In the genomic region with DNA sequence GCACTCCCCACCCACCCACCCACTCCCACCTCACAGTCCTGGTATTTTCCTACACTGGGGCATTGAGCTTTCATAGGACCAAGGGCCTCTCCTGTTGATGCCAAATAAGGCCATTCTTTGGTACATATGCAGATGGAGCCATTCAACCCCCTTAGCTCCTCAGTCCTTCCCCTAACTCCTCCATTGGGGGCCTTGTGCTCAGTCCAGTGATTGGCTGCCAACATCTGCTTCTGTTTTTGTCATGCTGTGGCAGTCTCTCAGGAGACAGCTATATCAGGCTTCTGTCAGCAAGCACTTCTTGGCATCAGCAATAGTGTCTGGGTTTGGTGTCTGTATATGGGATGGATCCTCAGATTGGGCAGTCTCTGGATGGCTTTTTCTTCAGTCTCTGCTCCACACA, we compare ENCODE assay signal across 23 mouse cellular contexts. TPM values are rescaled to one million over a fixed set of nuclear protein-coding genes. Genes with fewer than 3 reads are reported as not detected.
DNase-seq lines count a peak whose midpoint lies in the region; ATAC-seq lines count a peak whose summit lies in the region.
"Had no signal": no experiment of that assay in that cellular context is flagged by ENCODE, and none has a peak within 500 bp of the region (broad histone marks: within the 10 kb centered on the region; RNA-seq: fewer than 3 reads in every experiment).

No protein-coding gene starts in this region.

- no peak overlapping the region for H3K4me3 ChIP-seq in hindbrain, embryonic 14.5 days (replicated peaks; ENCODE audit: low read length)
- no peak overlapping the region for H3K4me3 ChIP-seq in hindbrain, embryonic 11.5 days (ENCODE audit: low read depth, low read length)
- no peak overlapping the region for H3K4me3 ChIP-seq in heart, embryonic 14.5 days (ENCODE audit: control insufficient read depth in 1 of 2, insufficient read depth in 1 of 2, low read depth in 1 of 2, low read length in 2 of 2)
- no peak overlapping the region for H3K4me3 ChIP-seq in kidney, embryonic 14.5 days (ENCODE audit: low read length)
- H3K4me3 ChIP-seq: embryonic facial prominence, embryonic 12.5 days; liver, embryonic 12.5 days had no signal

- no peaks in the 10 kb centered on the region for H3K27me3 ChIP-seq in hindbrain, embryonic 14.5 days (ENCODE audit: control insufficient read depth, insufficient read depth, low read length)
- H3K27me3 ChIP-seq in hindbrain, embryonic 11.5 days (ENCODE audit: control insufficient read depth, insufficient read depth, low read length) = no peaks in the 10 kb centered on the region
- H3K27me3 ChIP-seq in heart, embryonic 14.5 days (ENCODE audit: control insufficient read depth, insufficient read depth, low read length) = no peaks in the 10 kb centered on the region
- no peaks in the 10 kb centered on the region for H3K27me3 ChIP-seq in kidney, embryonic 14.5 days (ENCODE audit: control insufficient read depth, insufficient read depth, low read length)
- H3K27me3 ChIP-seq: embryonic facial prominence, embryonic 12.5 days; liver, embryonic 12.5 days had no signal

- H3K9ac ChIP-seq in hindbrain, embryonic 14.5 days = no peak overlapping the region
- no peak overlapping the region for H3K9ac ChIP-seq in hindbrain, embryonic 11.5 days (ENCODE audit: low read depth, low read length)
- H3K9ac ChIP-seq in heart, embryonic 14.5 days (ENCODE audit: low read length) = no peak overlapping the region
- no peak overlapping the region for H3K9ac ChIP-seq in kidney, embryonic 14.5 days (ENCODE audit: low read depth, low read length)
- H3K9ac ChIP-seq: embryonic facial prominence, embryonic 12.5 days; liver, embryonic 12.5 days had no signal

- DNase-seq in gastrocnemius, adult 18-20 months (ENCODE audit: low spot score) = peak; percentile 36
- DNase-seq in gastrocnemius, postnatal 10 days = no peak
- no peak for DNase-seq in hindbrain, embryonic 14.5 days (ENCODE audit: low spot score)
- DNase-seq in hindbrain, embryonic 11.5 days (ENCODE audit: low spot score) = no peak
- DNase-seq in ES-CJ7 (ENCODE audit: low read depth, low spot score) = peak; percentile 47
- no peak for DNase-seq in left cerebral cortex, adult 18-20 months (ENCODE audit: low spot score in 2 of 2)
- DNase-seq: adrenal gland, postnatal 25 days; cerebellum, adult 9-10 months; lung, postnatal 10 days; right cerebral cortex, postnatal 14 days had no signal

- H3K9me3 ChIP-seq in hindbrain, embryonic 14.5 days (ENCODE audit: control insufficient read depth, low read length) = no peaks in the 10 kb centered on the region
- no peaks in the 10 kb centered on the region for H3K9me3 ChIP-seq in hindbrain, embryonic 11.5 days (ENCODE audit: control insufficient read depth, low read length)
- H3K9me3 ChIP-seq in heart, embryonic 14.5 days (ENCODE audit: control insufficient read depth, low read length) = no peaks in the 10 kb centered on the region
- no peaks in the 10 kb centered on the region for H3K9me3 ChIP-seq in kidney, embryonic 14.5 days (ENCODE audit: control insufficient read depth, low read length)
- H3K9me3 ChIP-seq: embryonic facial prominence, embryonic 12.5 days; liver, embryonic 12.5 days had no signal

- no peak overlapping the region for H3K4me2 ChIP-seq in hindbrain, embryonic 14.5 days (replicated peaks)
- no peak overlapping the region for H3K4me2 ChIP-seq in hindbrain, embryonic 11.5 days (replicated peaks; ENCODE audit: low read depth, low read length)
- H3K4me2 ChIP-seq in heart, embryonic 14.5 days (ENCODE audit: low read length) = no peak overlapping the region
- no peak overlapping the region for H3K4me2 ChIP-seq in kidney, embryonic 14.5 days (replicated peaks; ENCODE audit: low read depth, low read length)
- H3K4me2 ChIP-seq: embryonic facial prominence, embryonic 12.5 days; liver, embryonic 12.5 days had no signal

- no peak overlapping the region for H3K27ac ChIP-seq in hindbrain, embryonic 14.5 days
- no peak overlapping the region for H3K27ac ChIP-seq in hindbrain, embryonic 11.5 days (ENCODE audit: low read depth, low read length)
- peak overlapping the region in 1 of 2 experiments; percentile 53; a peak in 1 of 4 replicates for H3K27ac ChIP-seq in heart, embryonic 14.5 days (replicated peaks in 1 of 2; ENCODE audit: control insufficient read depth in 1 of 2, insufficient read depth in 1 of 2, low read depth in 2 of 2, low read length in 2 of 2)
- H3K27ac ChIP-seq in kidney, embryonic 14.5 days (ENCODE audit: low read depth, low read length) = no peak overlapping the region
- H3K27ac ChIP-seq: embryonic facial prominence, embryonic 12.5 days; liver, embryonic 12.5 days; stomach, postnatal 0 days had no signal

- peak; percentile 69; the same call in 1 of the 2 replicates for ATAC-seq in hindbrain, embryonic 14.5 days (ENCODE audit: low FRiP score)
- ATAC-seq in hindbrain, embryonic 11.5 days (ENCODE audit: low FRiP score) = no peak
- ATAC-seq in heart, embryonic 14.5 days (ENCODE audit: insufficient number of reproducible peaks, insufficient read depth, low FRiP score, low read depth) = peak; percentile 64; the same call in 1 of the 2 replicates
- ATAC-seq in kidney, embryonic 14.5 days (ENCODE audit: low FRiP score, low TSS enrichment) = no peak
- ATAC-seq: activated CD4-positive, CD25-positive, alpha-beta regulatory T cell, adult 4 months; inflammation-experienced regulatory T-cells, adult 6 months; liver, embryonic 12.5 days had no signal

- H3K36me3 ChIP-seq in hindbrain, embryonic 14.5 days (replicated peaks; ENCODE audit: control insufficient read depth, insufficient read depth) = no peaks in the 10 kb centered on the region
- no peaks in the 10 kb centered on the region for H3K36me3 ChIP-seq in hindbrain, embryonic 11.5 days (ENCODE audit: control insufficient read depth, insufficient read depth, low read length)
- no peaks in the 10 kb centered on the region for H3K36me3 ChIP-seq in heart, embryonic 14.5 days (ENCODE audit: control insufficient read depth, insufficient read depth, low read length)
- H3K36me3 ChIP-seq in kidney, embryonic 14.5 days (ENCODE audit: control insufficient read depth, insufficient read depth, low read length) = no peaks in the 10 kb centered on the region
- H3K36me3 ChIP-seq: embryonic facial prominence, embryonic 12.5 days; liver, embryonic 12.5 days had no signal

- H3K4me1 ChIP-seq in hindbrain, embryonic 14.5 days (replicated peaks; ENCODE audit: control insufficient read depth, insufficient read depth, low read length) = no peaks in the 10 kb centered on the region
- no peaks in the 10 kb centered on the region for H3K4me1 ChIP-seq in hindbrain, embryonic 11.5 days (replicated peaks; ENCODE audit: control insufficient read depth, insufficient read depth, low read length)
- peaks cover 3 to 4% of the 10 kb centered on the region in 2 experiments; a peak in 2 of 4 replicates for H3K4me1 ChIP-seq in heart, embryonic 14.5 days (ENCODE audit: control insufficient read depth in 2 of 2, insufficient read depth in 2 of 2, low read length in 2 of 2)
- no peaks in the 10 kb centered on the region for H3K4me1 ChIP-seq in kidney, embryonic 14.5 days (ENCODE audit: control insufficient read depth, insufficient read depth, low read length)
- H3K4me1 ChIP-seq: embryonic facial prominence, embryonic 12.5 days; liver, embryonic 12.5 days had no signal

RNA-seq across cellular contexts. Expression of gene Cst3, which starts 9.2 kb away (rescaled TPM):
- 100 to 1,000 TPM; 596 to 649 TPM for total RNA-seq in gastrocnemius, adult 18-20 months (2021)
- 100 to 1,000 TPM; 442 to 445 TPM for total RNA-seq in gastrocnemius, postnatal 10 days (2021)
- 702 and 729 TPM in 2 replicates for polyA plus RNA-seq in hindbrain, embryonic 14.5 days (2014; fragmentation: Nextera tagmentation; extraction: Ambion mirVana)
- polyA plus RNA-seq in hindbrain, embryonic 11.5 days (2014; fragmentation: Nextera tagmentation; extraction: Ambion mirVana) = 367 and 384 TPM in 2 replicates
- polyA plus RNA-seq in heart, embryonic 14.5 days (2014; fragmentation: Nextera tagmentation; extraction: Ambion mirVana) = 901 and 992 TPM in 2 replicates
- 391 and 459 TPM in 2 replicates for polyA plus RNA-seq in kidney, embryonic 14.5 days (2014; fragmentation: Nextera tagmentation; extraction: Ambion mirVana)
- total RNA-seq in left cerebral cortex, adult 18-20 months (2021) = 1,000 to 10,000 TPM; 2,004 to 2,127 TPM

RNA-seq across cellular contexts. Expression of gene 9230104L09Rik, which starts 19.9 kb away (rescaled TPM):
- total RNA-seq in gastrocnemius, adult 18-20 months (2021) = 1 to 10 TPM in 1 of 2 experiments, under 1 TPM in 1; 0.88 to 1.5 TPM
- 1 to 10 TPM; 1.5 to 1.6 TPM for total RNA-seq in gastrocnemius, postnatal 10 days (2021)
- not detected in 2 replicates for polyA plus RNA-seq in hindbrain, embryonic 14.5 days (2014; fragmentation: Nextera tagmentation; extraction: Ambion mirVana)
- polyA plus RNA-seq in hindbrain, embryonic 11.5 days (2014; fragmentation: Nextera tagmentation; extraction: Ambion mirVana) = not detected in 2 replicates
- 0.32 TPM in 1 of 2 replicates, not detected in the other for polyA plus RNA-seq in heart, embryonic 14.5 days (2014; fragmentation: Nextera tagmentation; extraction: Ambion mirVana)
- not detected in 2 replicates for polyA plus RNA-seq in kidney, embryonic 14.5 days (2014; fragmentation: Nextera tagmentation; extraction: Ambion mirVana)
- total RNA-seq in left cerebral cortex, adult 18-20 months (2021) = not detected
- total RNA-seq: granulocyte monocyte progenitor cell, adult 5-6 weeks; megakaryocyte, adult 5-6 weeks had no signal
- polyA plus RNA-seq: activated CD4-positive, CD25-positive, alpha-beta regulatory T cell, adult 4 months; cortical plate, adult 2 months; embryonic facial prominence, embryonic 12.5 days; inflammation-experienced regulatory T-cells, adult 6 months; kidney, embryonic 16.5 days; limb, embryonic 11.5 days; liver, embryonic 12.5 days; neural tube, embryonic 14.5 days; stomach, postnatal 0 days had no signal

RNA-seq across cellular contexts. Expression of gene Cst9, which starts 49.8 kb away (rescaled TPM):
- not detected for total RNA-seq in gastrocnemius, adult 18-20 months (2021)
- total RNA-seq in gastrocnemius, postnatal 10 days (2021) = not detected
- polyA plus RNA-seq in hindbrain, embryonic 14.5 days (2014; fragmentation: Nextera tagmentation; extraction: Ambion mirVana) = not detected in 2 replicates
- not detected in 2 replicates for polyA plus RNA-seq in hindbrain, embryonic 11.5 days (2014; fragmentation: Nextera tagmentation; extraction: Ambion mirVana)
- polyA plus RNA-seq in heart, embryonic 14.5 days (2014; fragmentation: Nextera tagmentation; extraction: Ambion mirVana) = 3.0 and 6.8 TPM in 2 replicates
- polyA plus RNA-seq in kidney, embryonic 14.5 days (2014; fragmentation: Nextera tagmentation; extraction: Ambion mirVana) = not detected in 2 replicates
- total RNA-seq in left cerebral cortex, adult 18-20 months (2021) = not detected
- total RNA-seq: adrenal gland, postnatal 25 days; granulocyte monocyte progenitor cell, adult 5-6 weeks; megakaryocyte, adult 5-6 weeks had no signal
- polyA plus RNA-seq: activated CD4-positive, CD25-positive, alpha-beta regulatory T cell, adult 4 months; cortical plate, adult 2 months; embryonic facial prominence, embryonic 12.5 days; inflammation-experienced regulatory T-cells, adult 6 months; limb, embryonic 11.5 days; neural tube, embryonic 14.5 days; stomach, postnatal 0 days had no signal

Comparison
In these comparisons a context has a peak if more than half of its experiments do, and no peak if none do; other contexts are left out.
1. DNase-seq: peak in gastrocnemius, adult 18-20 months (single experiment) and ES-CJ7 (single experiment); none in gastrocnemius, postnatal 10 days (single experiment), hindbrain, embryonic 14.5 days (single experiment), hindbrain, embryonic 11.5 days (single experiment) and left cerebral cortex, adult 18-20 months (0 of 2).
2. ATAC-seq: peak in hindbrain, embryonic 14.5 days (single experiment) and heart, embryonic 14.5 days (single experiment); none in hindbrain, embryonic 11.5 days (single experiment) and kidney, embryonic 14.5 days (single experiment).